Mouse (Mus musculus) CH12.LX (cell line): ENCODE data around the gene Cela3a. TPM values are rescaled to one million over a fixed set of nuclear protein-coding genes. Genes with fewer than 3 reads are reported as not detected.

Experiments used
- DNase-seq: peaks from one replicate; pipeline ENCODE4 v3.0.0-alpha.2; 2013; ENCODE audit errors: extremely low read depth
- H3K27ac ChIP-seq: 2 replicates; pipeline ENCODE4 v1.5.1; 2012; ENCODE audit warnings: low read depth, mild to moderate bottlenecking, control low read depth, moderate library complexity; ENCODE audit not compliant: insufficient read depth
- H3K27me3 ChIP-seq: replicated peaks from 2 replicates; pipeline ENCODE3; 2012; ENCODE audit warnings: inconsistent platforms
- H3K36me3 ChIP-seq, 2 experiments: replicated peaks in 1 of 2; 2 replicates each; pipeline versions ENCODE3 to v1.6.1; 2012; ENCODE audit warnings: inconsistent platforms in 1 of 2, low read length in 1 of 2, mild to moderate bottlenecking in 1 of 2, mixed read lengths in 1 of 2, moderate library complexity in 1 of 2; ENCODE audit not compliant: control insufficient read depth in 1 of 2, insufficient read depth in 1 of 2
- H3K4me1 ChIP-seq, 2 experiments: 2 replicates each; pipeline ENCODE4 v1.6.1; 2012; ENCODE audit warnings: inconsistent platforms in 1 of 2, moderate library complexity in 1 of 2; ENCODE audit not compliant: insufficient read depth in 2 of 2, control insufficient read depth in 1 of 2
- H3K4me2 ChIP-seq: 2 replicates; pipeline ENCODE4 v1.6.1; 2012; ENCODE audit warnings: low read depth, mild to moderate bottlenecking, control low read depth; ENCODE audit not compliant: poor library complexity, insufficient read depth, severe bottlenecking
- H3K4me3 ChIP-seq, 3 experiments: fragments of 150-350 bp in 1 of 3; sonication (generic) in 1 of 3; replicated peaks in 1 of 3; 2 replicates each; pipeline versions ENCODE3 to v1.5.1; 2011 to 2012; ENCODE audit warnings: low read depth in 2 of 3, low read length in 2 of 3, mild to moderate bottlenecking in 2 of 3, moderate library complexity in 2 of 3, control low read depth in 1 of 3, improper control_type of control experiment in 1 of 3, inconsistent platforms in 1 of 3, mixed read lengths in 1 of 3; ENCODE audit not compliant: poor library complexity in 1 of 3
- H3K79me2 ChIP-seq: replicated peaks from 2 replicates; pipeline ENCODE4 v1.6.1; 2012; ENCODE audit warnings: mild to moderate bottlenecking, moderate library complexity; ENCODE audit not compliant: control insufficient read depth, poor library complexity, insufficient read depth, severe bottlenecking; ENCODE audit errors: extremely low read depth
- H3K9ac ChIP-seq: 2 replicates; pipeline ENCODE4 v1.6.1; 2012; ENCODE audit warnings: low read depth, mild to moderate bottlenecking, control low read depth, moderate library complexity; ENCODE audit not compliant: insufficient read depth
- H3K9me3 ChIP-seq: replicated peaks from 2 replicates; pipeline ENCODE3; 2012; ENCODE audit warnings: low read length, inconsistent platforms, mixed read lengths
- BHLHE40 ChIP-seq: IDR thresholded peaks from 2 replicates; pipeline ENCODE4 v1.6.1; 2011; ENCODE audit warnings: mild to moderate bottlenecking, low read depth, low read length, improper control_type of control experiment
- CHD1 ChIP-seq: IDR thresholded peaks from 2 replicates; pipeline ENCODE4 v1.6.1; 2012; ENCODE audit warnings: low read depth, low read length, improper control_type of control experiment, inconsistent platforms
- CTCF ChIP-seq, 2 experiments: IDR thresholded peaks in 1 of 2; conservative IDR thresholded peaks in 1 of 2; 2 replicates each; pipeline ENCODE4 v1.5.1; 2011 to 2012; ENCODE audit warnings: low read depth in 2 of 2, low read length in 2 of 2, improper control_type of control experiment in 1 of 2, inconsistent platforms in 1 of 2, mild to moderate bottlenecking in 1 of 2, moderate library complexity in 1 of 2
- E2F4 ChIP-seq: IDR thresholded peaks from 2 replicates; pipeline ENCODE4 v1.6.1; 2011; ENCODE audit warnings: low read depth, low read length, improper control_type of control experiment; ENCODE audit not compliant: insufficient replicate concordance
- EP300 ChIP-seq: IDR thresholded peaks from 2 replicates; pipeline ENCODE4 v1.6.1; 2011; ENCODE audit warnings: low read length, improper control_type of control experiment
- ETS1 ChIP-seq: conservative IDR thresholded peaks from 2 replicates; pipeline ENCODE4 v1.6.1; 2012; ENCODE audit warnings: low read depth, mild to moderate bottlenecking, inconsistent platforms, low read length, improper control_type of control experiment, moderate library complexity
- GABPA ChIP-seq: IDR thresholded peaks from 2 replicates; pipeline ENCODE4 v1.6.1; 2012; ENCODE audit warnings: low read depth, low read length, improper control_type of control experiment, inconsistent platforms; ENCODE audit not compliant: insufficient replicate concordance
- HCFC1 ChIP-seq: IDR thresholded peaks from 2 replicates; pipeline ENCODE4 v1.6.1; 2012; ENCODE audit warnings: low read depth, mild to moderate bottlenecking, inconsistent platforms, low read length, improper control_type of control experiment
- MAFK ChIP-seq: IDR thresholded peaks from 2 replicates; pipeline ENCODE4 v1.6.1; 2011; ENCODE audit warnings: low read length, improper control_type of control experiment; ENCODE audit not compliant: insufficient replicate concordance
- MEF2A ChIP-seq: IDR thresholded peaks from 2 replicates; pipeline ENCODE4 v1.6.1; 2014; ENCODE audit warnings: low read depth, mild to moderate bottlenecking, inconsistent platforms, low read length, improper control_type of control experiment, borderline replicate concordance
- MYC ChIP-seq: IDR thresholded peaks from 2 replicates; pipeline ENCODE4 v1.6.1; 2011; ENCODE audit warnings: low read depth, mild to moderate bottlenecking, improper control_type of control experiment, low read length
- NELFE ChIP-seq: IDR thresholded peaks from 2 replicates; pipeline ENCODE4 v1.6.1; 2011; ENCODE audit warnings: low read depth, low read length, improper control_type of control experiment
- NRF1 ChIP-seq: IDR thresholded peaks from 2 replicates; pipeline ENCODE4 v1.6.1; 2014; ENCODE audit warnings: low read depth, mild to moderate bottlenecking, inconsistent platforms, low read length, improper control_type of control experiment, moderate library complexity
- PAX5 ChIP-seq: IDR thresholded peaks from 2 replicates; pipeline ENCODE4 v1.6.1; 2012; ENCODE audit warnings: low read length, inconsistent platforms, mixed read lengths
- POLR2A ChIP-seq: IDR thresholded peaks from 2 replicates; pipeline ENCODE4 v1.6.1; 2011; ENCODE audit warnings: low read depth, mild to moderate bottlenecking, improper control_type of control experiment, low read length
- POLR2AphosphoS2 ChIP-seq: IDR thresholded peaks from 2 replicates; pipeline ENCODE4 v1.6.1; 2011; ENCODE audit warnings: low read depth, low read length, improper control_type of control experiment
- RAD21 ChIP-seq: IDR thresholded peaks from 2 replicates; pipeline ENCODE4 v1.6.1; 2011; ENCODE audit warnings: low read depth, mild to moderate bottlenecking, low read length, improper control_type of control experiment, moderate library complexity
- RCOR1 ChIP-seq: conservative IDR thresholded peaks from 2 replicates; pipeline ENCODE4 v1.6.1; 2012; ENCODE audit warnings: low read depth, mild to moderate bottlenecking, inconsistent platforms, low read length, improper control_type of control experiment
- USF1 ChIP-seq: IDR thresholded peaks from 2 replicates; pipeline ENCODE4 v1.6.1; 2014; ENCODE audit warnings: low read depth, mild to moderate bottlenecking, inconsistent platforms, low read length, improper control_type of control experiment
- USF2 ChIP-seq: conservative IDR thresholded peaks from 2 replicates; pipeline ENCODE4 v1.6.1; 2011; ENCODE audit warnings: low read depth, low read length, improper control_type of control experiment
- ZC3H11A ChIP-seq: IDR thresholded peaks from 2 replicates; pipeline ENCODE4 v1.6.1; 2012; ENCODE audit warnings: low read depth, mild to moderate bottlenecking, inconsistent platforms, low read length, improper control_type of control experiment
- ZKSCAN1 ChIP-seq: IDR thresholded peaks from 2 replicates; pipeline ENCODE4 v1.6.1; 2012; ENCODE audit warnings: low read depth, inconsistent platforms, low read length, improper control_type of control experiment, borderline replicate concordance
- ZMIZ1 ChIP-seq: IDR thresholded peaks from 2 replicates; pipeline ENCODE4 v1.6.1; 2012; ENCODE audit warnings: low read depth, mild to moderate bottlenecking, inconsistent platforms, low read length, improper control_type of control experiment
- dilution Hi-C: fragments of 300-500 bp; cut with MboI; formaldehyde crosslinking; loops from 2 replicates; pipeline ENCODE4 v1.14.3; 2020; ENCODE audit warnings: low sequenced_read_pairs; ENCODE audit not compliant: extremely low pct_unique_long_range_greater_than_20kb, extremely low pct_ligation_motif_present
- in situ Hi-C: fragments of 300-500 bp; cut with MboI; formaldehyde crosslinking; loops from 3 replicates; pipeline ENCODE4 v1.14.3; 2019; ENCODE audit warnings: low sequenced_read_pairs, low pct_ligation_motif_present, low pct_unique_long_range_greater_than_20kb, mixed read lengths
- polyA plus RNA-seq: library from polyadenylated mRNA; unstranded; fragments of >175 nt; gene quantifications from 2 replicates; pipeline ENCODE4 v1.2.1, GENCODE M21; 2012; ENCODE audit warnings: low read depth; ENCODE audit not compliant: insufficient read length
- total RNA-seq, 2 experiments: library from RNA; depleted of rRNA; stranded (reverse); fragments of 300-350 nt in 1 of 2; fragments of >200 nt in 1 of 2; gene quantifications; 2 replicates each; pipeline ENCODE4 v1.2.3; 2012 to 2014

Gene Cela3a
- total and polyA plus RNA-seq, 3 experiments, result not detected

DNA sequence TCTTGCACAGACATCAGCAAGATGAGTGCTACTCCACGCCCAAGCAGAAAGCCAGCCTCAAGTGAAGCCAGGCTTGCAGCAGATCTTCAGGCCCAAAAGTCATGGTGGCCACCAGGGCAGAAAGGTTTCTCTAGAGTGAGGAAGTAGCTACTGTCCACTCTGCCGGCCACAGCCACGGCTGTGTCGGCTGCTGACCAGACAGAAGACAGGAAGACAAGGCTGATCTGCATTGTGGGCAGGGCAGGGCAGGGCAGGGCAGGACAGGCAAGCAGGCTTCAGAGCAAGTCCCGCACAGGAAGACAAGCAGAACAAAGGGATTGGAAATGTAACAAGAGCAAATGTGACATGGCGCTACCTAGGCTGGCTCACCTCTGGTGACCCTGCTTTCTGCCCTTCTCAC lies 35.9 kb downstream of the Cela3a start:
- Histone ChIP-seq H3K9ac (no peak overlapping the region), H3K4me3 (no peak overlapping the region), H3K36me3 (peaks cover 0 to 3% of the 10 kb centered on the region in 2 experiments), H3K27ac (no peak overlapping the region), H3K4me1 (peaks cover 11% of the 10 kb centered on the region in 2 experiments), H3K9me3 (no peaks in the 10 kb centered on the region), H3K27me3 (no peaks in the 10 kb centered on the region), H3K79me2 (no peaks in the 10 kb centered on the region), H3K4me2 (no peak overlapping the region)
- in situ Hi-C loops (no loop called here), dilution Hi-C loops (no loop called here)
- no peak for DNase-seq
- no peak for TF ChIP-seq POLR2A
- TF ChIP-seq ZKSCAN1, result no peak
- TF ChIP-seq CHD1, result no peak
- no peak for TF ChIP-seq ZMIZ1
- no peak for TF ChIP-seq MEF2A
- TF ChIP-seq PAX5, result no peak
- TF ChIP-seq POLR2AphosphoS2, result no peak
- no peak for TF ChIP-seq RCOR1
- TF ChIP-seq NELFE, result no peak
- TF ChIP-seq ETS1, result no peak
- no peak for TF ChIP-seq GABPA
- TF ChIP-seq BHLHE40, result no peak
- TF ChIP-seq CTCF (conservative IDR thresholded peaks at IDR 0.05 in 1 of 2, IDR thresholded peaks at IDR 0.05 in 1 of 2; ENCODE audit: low read depth in 2 of 2, low read length in 2 of 2), result no peak

DNA sequence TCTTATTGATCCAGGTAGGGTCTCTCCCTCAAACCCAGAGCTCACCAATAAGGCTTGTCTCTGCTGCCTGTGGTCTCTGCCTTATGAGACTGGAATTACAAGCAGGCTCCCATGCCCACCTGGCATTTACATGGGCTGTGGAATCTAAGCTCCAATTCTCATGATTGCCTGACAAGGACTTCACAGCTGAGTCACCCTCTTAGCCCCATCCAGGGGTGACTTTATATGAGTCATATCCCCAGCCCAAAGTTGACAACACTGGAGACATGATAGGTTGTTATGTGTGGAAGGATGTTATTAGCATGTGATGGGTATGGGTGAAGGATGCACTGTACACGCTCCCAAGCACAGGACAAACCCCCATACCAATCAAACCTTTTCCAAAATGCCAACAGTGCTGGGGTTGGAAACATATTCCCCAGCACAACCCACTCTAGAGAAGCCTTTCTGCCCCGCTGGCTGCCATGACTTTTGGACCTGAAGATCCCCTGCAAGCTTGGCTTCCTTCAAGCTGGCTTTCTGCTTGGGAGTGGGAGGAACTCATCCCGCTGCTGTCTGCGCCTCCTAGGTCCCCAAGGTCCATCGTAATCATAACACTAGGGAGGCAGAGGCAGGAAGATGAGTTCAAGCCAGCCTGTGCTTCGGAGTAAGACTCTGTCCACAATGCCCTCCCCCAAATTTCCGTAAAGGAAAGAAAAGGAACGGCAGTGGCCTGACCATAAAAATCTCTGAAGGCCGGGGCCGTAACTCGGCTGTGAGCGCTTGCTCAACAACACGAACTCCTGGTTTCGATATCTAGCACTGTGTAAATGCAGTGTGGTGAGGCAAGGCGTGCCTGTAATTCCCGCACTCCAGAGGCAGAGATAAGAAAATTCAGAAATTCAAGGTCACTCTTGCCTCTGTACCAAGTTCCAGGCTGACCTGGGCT lies 37.7 kb downstream of the Cela3a start:
- TF ChIP-seq MYC (no peak), MAFK (no peak), ZKSCAN1 (no peak), USF2 (no peak), ZMIZ1 (no peak), USF1 (no peak), HCFC1 (no peak), E2F4 (no peak), RAD21 (no peak), NRF1 (no peak), POLR2AphosphoS2 (no peak), EP300 (no peak), ZC3H11A (no peak), CHD1 (no peak), GABPA (no peak)
- DNase-seq, result no peak
- in situ Hi-C loops (no loop called here), dilution Hi-C loops (no loop called here)
- H3K79me2 ChIP-seq, result no peaks in the 10 kb centered on the region
- H3K9me3 ChIP-seq, result no peaks in the 10 kb centered on the region
- no peak overlapping the region for H3K4me2 ChIP-seq
- H3K27ac ChIP-seq, result no peak overlapping the region
- no peak overlapping the region for H3K4me3 ChIP-seq
- H3K27me3 ChIP-seq, result no peaks in the 10 kb centered on the region
- H3K9ac ChIP-seq, result no peak overlapping the region
- peaks cover 21 to 29% of the 10 kb centered on the region in 2 experiments for H3K4me1 ChIP-seq
- H3K36me3 ChIP-seq, result peaks cover 0 to 3% of the 10 kb centered on the region in 2 experiments
